Mouse (Mus musculus) MEL (cell line): Measurements from ENCODE around the gene Slain1. TPM values are rescaled to one million over a fixed set of nuclear protein-coding genes. Genes with fewer than 3 reads are reported as not detected.

Experiments used
- DNase-seq: peaks from one replicate; pipeline ENCODE4 v3.0.0; 2011; ENCODE audit warnings: low read depth, low spot score
- H3K27ac ChIP-seq: 2 replicates; pipeline ENCODE4 v1.5.1; 2012; ENCODE audit warnings: low read depth, mild to moderate bottlenecking, control low read depth, low read length, moderate library complexity; ENCODE audit not compliant: control insufficient read depth
- H3K27me3 ChIP-seq, 2 experiments: fragments of 150-350 bp in 1 of 2; sonication (generic) in 1 of 2; 2 replicates each; pipeline ENCODE4 v1.6.1; 2012; ENCODE audit warnings: low read length in 2 of 2, mild to moderate bottlenecking in 2 of 2, improper control_type of control experiment in 1 of 2, moderate library complexity in 1 of 2; ENCODE audit not compliant: insufficient read depth in 2 of 2, control insufficient read depth in 1 of 2
- H3K36me3 ChIP-seq, 2 experiments: 2 replicates each; pipeline ENCODE4 v1.6.1; 2012 to 2014; ENCODE audit warnings: low read length in 2 of 2, improper control_type of control experiment in 1 of 2, inconsistent platforms in 1 of 2, mild to moderate bottlenecking in 1 of 2; ENCODE audit not compliant: insufficient read depth in 2 of 2, control insufficient read depth in 1 of 2
- H3K4me1 ChIP-seq, 2 experiments: fragments of 150-350 bp in 1 of 2; sonication (generic) in 1 of 2; 2 replicates each; pipeline ENCODE4 v1.6.1; 2012; ENCODE audit warnings: low read length in 2 of 2, improper control_type of control experiment in 1 of 2, mild to moderate bottlenecking in 1 of 2; ENCODE audit not compliant: insufficient read depth in 2 of 2, control insufficient read depth in 1 of 2
- H3K4me3 ChIP-seq, 2 experiments: fragments of 150-350 bp in 1 of 2; sonication (generic) in 1 of 2; 2 replicates each; pipeline ENCODE4 v1.5.1; 2012; ENCODE audit warnings: low read depth in 2 of 2, low read length in 2 of 2, mild to moderate bottlenecking in 2 of 2, moderate library complexity in 2 of 2, control low read depth in 1 of 2, improper control_type of control experiment in 1 of 2; ENCODE audit not compliant: control insufficient read depth in 1 of 2, insufficient read depth in 1 of 2
- H3K79me2 ChIP-seq: 2 replicates; pipeline ENCODE4 v1.6.1; 2012; ENCODE audit warnings: mild to moderate bottlenecking, low read length, moderate library complexity; ENCODE audit not compliant: control insufficient read depth, poor library complexity, insufficient read depth
- H3K9ac ChIP-seq: 2 replicates; pipeline ENCODE4 v1.6.1; 2012; ENCODE audit warnings: low read depth, mild to moderate bottlenecking, control low read depth, low read length, moderate library complexity; ENCODE audit not compliant: control insufficient read depth, poor library complexity, severe bottlenecking
- H3K9me3 ChIP-seq: fragments of 150-350 bp; sonication (generic); replicated peaks from 2 replicates; pipeline ENCODE4 v1.6.1; 2012; ENCODE audit warnings: mild to moderate bottlenecking, low read length, improper control_type of control experiment, moderate library complexity; ENCODE audit not compliant: insufficient read depth
- BHLHE40 ChIP-seq: IDR thresholded peaks from 2 replicates; pipeline ENCODE4 v1.6.1; 2012; ENCODE audit warnings: low read depth, mild to moderate bottlenecking, inconsistent platforms, low read length, improper control_type of control experiment, borderline replicate concordance
- CHD2 ChIP-seq: IDR thresholded peaks from 2 replicates; pipeline ENCODE4 v1.6.1; 2011; ENCODE audit warnings: low read length, improper control_type of control experiment
- CTCF ChIP-seq, 3 experiments: IDR thresholded peaks in 2 of 3; conservative IDR thresholded peaks in 1 of 3; 2 replicates each; pipeline ENCODE4 v1.5.1; 2011 to 2012; ENCODE audit warnings: low read length in 3 of 3, low read depth in 2 of 3, mild to moderate bottlenecking in 2 of 3, improper control_type of control experiment in 1 of 3, inconsistent platforms in 1 of 3, mixed read lengths in 1 of 3, moderate library complexity in 1 of 3; ENCODE audit not compliant: control insufficient read depth in 1 of 3, insufficient read depth in 1 of 3, poor library complexity in 1 of 3, severe bottlenecking in 1 of 3
- E2F4 ChIP-seq: IDR thresholded peaks from 2 replicates; pipeline ENCODE4 v1.6.1; 2011; ENCODE audit warnings: low read depth, low read length, improper control_type of control experiment, borderline replicate concordance
- ELF1 ChIP-seq: IDR thresholded peaks from 2 replicates; pipeline ENCODE4 v1.6.1; 2014; ENCODE audit warnings: low read depth, mild to moderate bottlenecking, inconsistent platforms, low read length, improper control_type of control experiment, moderate library complexity
- EP300 ChIP-seq, 2 experiments: IDR thresholded peaks; 2 replicates each; pipeline ENCODE4 v1.6.1; 2011; ENCODE audit warnings: improper control_type of control experiment in 2 of 2, low read length in 2 of 2, low read depth in 1 of 2, mild to moderate bottlenecking in 1 of 2
- ETS1 ChIP-seq: IDR thresholded peaks from 2 replicates; pipeline ENCODE4 v1.6.1; 2012; ENCODE audit warnings: low read depth, mild to moderate bottlenecking, inconsistent platforms, low read length, improper control_type of control experiment, moderate library complexity
- HCFC1 ChIP-seq: IDR thresholded peaks from 2 replicates; pipeline ENCODE4 v1.6.1; 2012; ENCODE audit warnings: low read depth, mild to moderate bottlenecking, inconsistent platforms, low read length, improper control_type of control experiment, moderate library complexity
- JUND ChIP-seq: IDR thresholded peaks from 2 replicates; pipeline ENCODE4 v1.6.1; 2011; ENCODE audit warnings: low read depth, mild to moderate bottlenecking, improper control_type of control experiment, low read length
- KAT2A ChIP-seq: conservative IDR thresholded peaks from 2 replicates; pipeline ENCODE4 v1.6.1; 2012; ENCODE audit warnings: low read depth, low read length, improper control_type of control experiment, inconsistent platforms
- MAFK ChIP-seq: IDR thresholded peaks from 2 replicates; pipeline ENCODE4 v1.6.1; 2011; ENCODE audit warnings: low read depth, mild to moderate bottlenecking, low read length, improper control_type of control experiment, borderline replicate concordance
- MAX ChIP-seq: IDR thresholded peaks from 2 replicates; pipeline ENCODE4 v1.6.1; 2011; ENCODE audit warnings: low read length, improper control_type of control experiment
- MAZ ChIP-seq: IDR thresholded peaks from 2 replicates; pipeline ENCODE4 v1.6.1; 2012; ENCODE audit warnings: low read depth, mild to moderate bottlenecking, inconsistent platforms, low read length, improper control_type of control experiment
- MYB ChIP-seq: IDR thresholded peaks from 2 replicates; pipeline ENCODE4 v1.6.1; 2011; ENCODE audit warnings: mild to moderate bottlenecking, low read depth, low read length, improper control_type of control experiment
- POLR2AphosphoS2 ChIP-seq: IDR thresholded peaks from 2 replicates; pipeline ENCODE4 v1.6.1; 2011; ENCODE audit warnings: low read length, improper control_type of control experiment
- POLR2AphosphoS5 ChIP-seq: IDR thresholded peaks from 2 replicates; pipeline ENCODE4 v1.6.1; 2012; ENCODE audit warnings: low read depth, borderline replicate concordance, mild to moderate bottlenecking, inconsistent platforms, low read length, moderate library complexity, mixed read lengths
- RAD21 ChIP-seq: IDR thresholded peaks from 2 replicates; pipeline ENCODE4 v1.6.1; 2011; ENCODE audit warnings: mild to moderate bottlenecking, low read depth, low read length, improper control_type of control experiment
- RCOR1 ChIP-seq: IDR thresholded peaks from 2 replicates; pipeline ENCODE4 v1.6.1; 2012; ENCODE audit warnings: low read depth, mild to moderate bottlenecking, inconsistent platforms, low read length, improper control_type of control experiment
- SMC3 ChIP-seq: IDR thresholded peaks from 2 replicates; pipeline ENCODE4 v1.6.1; 2011; ENCODE audit warnings: low read depth, low read length, improper control_type of control experiment
- USF1 ChIP-seq: IDR thresholded peaks from 2 replicates; pipeline ENCODE4 v1.6.1; 2014; ENCODE audit warnings: low read depth, mild to moderate bottlenecking, inconsistent platforms, low read length, improper control_type of control experiment, moderate library complexity
- ZMIZ1 ChIP-seq: IDR thresholded peaks from 2 replicates; pipeline ENCODE4 v1.6.1; 2012; ENCODE audit warnings: low read depth, mild to moderate bottlenecking, inconsistent platforms, low read length, improper control_type of control experiment, moderate library complexity
- ZNF384 ChIP-seq: IDR thresholded peaks from 2 replicates; pipeline ENCODE4 v1.6.1; 2012; ENCODE audit warnings: low read depth, mild to moderate bottlenecking, inconsistent platforms, low read length, improper control_type of control experiment
- polyA plus RNA-seq, 2 experiments: library from polyadenylated mRNA; stranded (reverse) in 1 of 2; unstranded in 1 of 2; fragments of >175 nt in 1 of 2; fragments of >200 nt in 1 of 2; gene quantifications; 2 replicates each; pipeline versions ENCODE4 v1.2.1 to v1.2.4; 2012; ENCODE audit warnings: low replicate concordance in 2 of 2, low read depth in 1 of 2; ENCODE audit not compliant: insufficient read length in 2 of 2, insufficient read depth in 1 of 2, missing spikeins in 1 of 2
- total RNA-seq: library from RNA; depleted of rRNA; stranded (reverse); fragments of 300-350 nt; gene quantifications from 2 replicates; pipeline ENCODE4 v1.2.3, GENCODE M21; 2012; rRNA removed

Slain1 gene
- not detected in 2 replicates for total RNA-seq
- polyA plus RNA-seq: not detected

GRCm38 (mm10) chr14:103649896-103650334, at the start of gene Slain1:
TSS of gene Slain1 (plus strand) at chr14:103650228.
- H3K79me2 ChIP-seq: no peaks in the 10 kb centered on the region
- H3K27ac ChIP-seq: no peak within 1 kb of the TSS
- DNase-seq: no peak
- no peaks in the 10 kb centered on the region for H3K4me1 ChIP-seq
- H3K27me3 ChIP-seq: no peaks in the 10 kb centered on the region
- H3K9me3 ChIP-seq: no peaks in the 10 kb centered on the region
- H3K36me3 ChIP-seq: no peaks in the 10 kb centered on the region
- TF ChIP-seq HCFC1 (no peak), KAT2A (no peak), MAX (no peak), CTCF (IDR thresholded peaks at IDR 0.05 in 2 of 3, conservative IDR thresholded peaks at IDR 0.05 in 1 of 3; ENCODE audit: control insufficient read depth in 1 of 3, insufficient read depth in 1 of 3, low read depth in 2 of 3, low read length in 3 of 3, poor library complexity in 1 of 3, severe bottlenecking in 1 of 3) (no peak), E2F4 (no peak), CHD2 (no peak), USF1 (no peak), ELF1 (no peak), MAFK (no peak), SMC3 (no peak), ETS1 (no peak), MYB (no peak)
- H3K9ac ChIP-seq: no peak within 1 kb of the TSS
- no peak within 1 kb of the TSS for H3K4me3 ChIP-seq

GRCm38 (mm10) chr14:103608063-103608462, 42.0 kb upstream of the Slain1 start:
- Histone ChIP-seq H3K79me2 (no peaks in the 10 kb centered on the region), H3K4me3 (no peak overlapping the region), H3K9ac (no peak overlapping the region), H3K27me3 (no peaks in the 10 kb centered on the region), H3K27ac (no peak overlapping the region), H3K9me3 (no peaks in the 10 kb centered on the region), H3K36me3 (no peaks in the 10 kb centered on the region), H3K4me1 (no peaks in the 10 kb centered on the region)
- DNase-seq: no peak
- no peak for TF ChIP-seq ZMIZ1
- no peak for TF ChIP-seq MAX
- no peak for TF ChIP-seq POLR2AphosphoS5
- no peak for TF ChIP-seq RCOR1
- TF ChIP-seq BHLHE40: no peak
- TF ChIP-seq RAD21: no peak
- no peak for TF ChIP-seq KAT2A
- no peak for TF ChIP-seq ZNF384
- TF ChIP-seq EP300 (IDR thresholded peaks at IDR 0.05; ENCODE audit: low read depth in 1 of 2, low read length in 2 of 2): no peak
- no peak for TF ChIP-seq JUND
- TF ChIP-seq USF1: no peak
- TF ChIP-seq POLR2AphosphoS2: no peak
- no peak for TF ChIP-seq MAZ
